Mouse (Mus musculus) heart, postnatal 4 days (tissue): ENCODE data around the gene Nkain4. TPM values are rescaled to one million over a fixed set of nuclear protein-coding genes. Genes with fewer than 3 reads are reported as not detected.

Experiments
- DNase-seq: peaks from one replicate; pipeline ENCODE4 v3.0.0; 2021
- total RNA-seq, 2 experiments: library from RNA; stranded (reverse); gene quantifications; 2 replicates each; pipeline ENCODE4 v1.2.3; 2021

The Nkain4 gene
- total RNA-seq, 2 experiments from 2014 or later, result 12.5 to 13.4 TPM

GRCm38 (mm10) chr2:180949947-180950346, 4.6 kb downstream of the Nkain4 start:
- no peak for DNase-seq

GRCm38 (mm10) chr2:180941869-180942268, 12.6 kb downstream of the Nkain4 start:
- DNase-seq, result peak; percentile 54

GRCm38 (mm10) chr2:180940187-180940586, 14.3 kb downstream of the Nkain4 start:
- no peak for DNase-seq

- DNase-seq, result no peak
Measured at GRCm38 (mm10) chr2:180932418-180932817, 22.1 kb downstream of the Nkain4 start.

- no peak for DNase-seq
Measured at GRCm38 (mm10) chr2:180928723-180929122, 25.8 kb downstream of the Nkain4 start, which contains the start of gene Birc7. Gene Birc7, plus strand, starts transcription at chr2:180929023.

- DNase-seq, result peak; percentile 83
Measured at GRCm38 (mm10) chr2:180925176-180925575, 29.3 kb downstream of the Nkain4 start.

GRCm38 (mm10) chr2:180922739-180923138, 31.8 kb downstream of the Nkain4 start:
- no peak for DNase-seq

- DNase-seq, result peak; percentile 99
Measured at GRCm38 (mm10) chr2:180920810-180921400, 33.6 kb downstream of the Nkain4 start, which contains the start of gene Ythdf1. Gene Ythdf1, minus strand, starts transcription at chr2:180920949.

- DNase-seq, result peak; percentile 45
Measured at GRCm38 (mm10) chr2:180919913-180920809, 34.3 kb downstream of the Nkain4 start.

GRCm38 (mm10) chr2:180915886-180916433, 38.5 kb downstream of the Nkain4 start:
- DNase-seq, result no peak

GRCm38 (mm10) chr2:180910928-180911327, 43.6 kb downstream of the Nkain4 start:
- DNase-seq, result no peak

- no peak for DNase-seq
Measured at GRCm38 (mm10) chr2:180905556-180906221, 48.8 kb downstream of the Nkain4 start.

GRCm38 (mm10) chr2:180904435-180905208, 49.9 kb downstream of the Nkain4 start:
- no peak for DNase-seq

- DNase-seq, result no peak
Measured at GRCm38 (mm10) chr2:180902086-180902485, 52.4 kb downstream of the Nkain4 start.

GRCm38 (mm10) chr2:180897857-180898256, 56.6 kb downstream of the Nkain4 start:
- no peak for DNase-seq

GRCm38 (mm10) chr2:180896819-180897625, 57.5 kb downstream of the Nkain4 start:
- DNase-seq, result no peak

- DNase-seq, result no peak
Measured at GRCm38 (mm10) chr2:180895837-180896525, 58.5 kb downstream of the Nkain4 start.

- DNase-seq, result no peak
Measured at GRCm38 (mm10) chr2:180895321-180895720, 59.2 kb downstream of the Nkain4 start.

GRCm38 (mm10) chr2:180894734-180895133, 59.8 kb downstream of the Nkain4 start:
- peak; percentile 73 for DNase-seq

- peak; percentile 68 for DNase-seq
Measured at GRCm38 (mm10) chr2:180894029-180894623, 60.4 kb downstream of the Nkain4 start.
